Mouse (Mus musculus): Measurements from ENCODE around the gene Adap2. TPM values are rescaled to one million over a fixed set of nuclear protein-coding genes. Genes with fewer than 3 reads are reported as not detected.
A peak's percentile ranks its signal among the peaks of the same experiment; 100 is the strongest.
"Not testable (repeated sequence)": the region's sequence is repeated elsewhere in the genome, so short reads cannot be mapped to it uniquely, and the experiment has no call there.

Gene Adap2
- polyA plus RNA-seq, 1 experiment from 2014 or later: 1.1 TPM

GRCm38 (mm10) chr11:80147748-80148147 is 6.2 kb upstream of the Adap2 start:
- Histone ChIP-seq H3K4me1 (peaks cover 4% of the 10 kb centered on the region), H3K4me3 (no peak overlapping the region), H3K9ac (no peak overlapping the region), H3K27me3 (peaks cover 9% of the 10 kb centered on the region), H3K4me2 (replicated peaks) (no peak overlapping the region), H3K36me3 (no peaks in the 10 kb centered on the region), H3K27ac (no peak overlapping the region), H3K9me3 (no peaks in the 10 kb centered on the region)
- ATAC-seq (ENCODE audit: insufficient number of reproducible peaks, insufficient read depth, low FRiP score, low TSS enrichment): no peak
- 80% methylated on average over 6 of the region's 6 CpGs for WGBS

DNA sequence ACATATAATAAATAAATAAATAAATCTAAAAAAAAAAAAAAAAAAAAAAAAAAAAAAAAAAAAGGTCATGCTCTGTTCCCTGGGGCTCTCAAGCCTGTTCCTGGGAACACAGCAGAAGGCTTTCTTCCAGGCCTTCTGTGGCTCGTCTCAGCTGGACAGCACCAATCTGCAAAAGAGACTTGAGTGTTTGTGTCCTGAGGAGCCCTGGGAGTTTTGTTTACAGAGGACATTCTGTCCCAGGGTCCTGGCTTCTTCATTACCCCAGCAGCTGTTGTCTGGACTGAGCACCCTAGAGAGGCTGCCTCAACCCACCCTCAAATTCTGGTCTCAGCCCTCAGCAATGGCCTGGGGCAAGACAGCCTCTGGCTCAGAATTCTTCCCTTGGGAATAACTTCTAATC is 5.6 kb upstream of the Adap2 start:
- Histone ChIP-seq H3K27me3 (peaks cover 15% of the 10 kb centered on the region), H3K36me3 (no peaks in the 10 kb centered on the region), H3K9me3 (no peaks in the 10 kb centered on the region), H3K4me2 (replicated peaks) (no peak overlapping the region), H3K9ac (no peak overlapping the region), H3K27ac (no peak overlapping the region), H3K4me1 (no peaks in the 10 kb centered on the region), H3K4me3 (no peak overlapping the region)
- no peak for ATAC-seq (ENCODE audit: insufficient number of reproducible peaks, insufficient read depth, low FRiP score, low TSS enrichment)
- WGBS: 31% methylated on average over 1 of the region's 1 CpGs

- not testable (repeated sequence) for ATAC-seq (ENCODE audit: insufficient number of reproducible peaks, insufficient read depth, low FRiP score, low TSS enrichment)
These were observed 4.9 kb upstream of the Adap2 start for GRCm38 (mm10) chr11:80148974-80149373.

DNA sequence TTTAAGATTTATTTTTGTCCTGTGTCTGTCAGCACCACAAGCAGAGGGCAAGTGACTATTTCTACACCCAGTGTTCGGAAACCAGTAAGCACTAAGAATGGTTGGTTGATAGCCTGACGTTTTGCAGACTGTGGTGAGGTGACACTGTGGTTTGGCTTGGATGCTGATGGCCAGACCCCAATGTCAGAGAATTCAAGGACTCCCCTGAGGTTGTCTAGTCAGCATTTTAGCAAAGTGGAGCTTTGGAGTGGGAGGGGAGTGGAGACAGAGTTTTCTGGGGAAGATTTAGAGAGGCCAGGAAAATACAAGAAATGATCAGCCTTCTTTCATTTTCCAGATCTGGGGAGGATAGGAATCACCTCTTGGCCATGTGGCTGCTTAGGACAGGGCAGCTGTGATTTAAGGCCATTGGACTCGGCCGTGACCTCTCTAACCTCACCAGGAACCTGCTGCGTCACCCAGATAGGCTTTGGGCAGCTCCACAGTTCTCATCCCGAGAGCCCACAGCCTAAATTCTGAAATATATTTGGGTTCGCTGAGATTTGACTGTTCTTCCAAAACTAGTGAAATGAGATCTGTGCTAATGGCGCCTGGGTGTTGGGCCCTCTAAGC is 4.4 kb upstream of the Adap2 start:
- Histone ChIP-seq H3K4me2 (replicated peaks) (no peak overlapping the region), H3K36me3 (no peaks in the 10 kb centered on the region), H3K27ac (no peak overlapping the region), H3K4me1 (0 out of 2 replicates have a peak, but pooled peaks cover 7% of the 10 kb centered on the region), H3K27me3 (peaks cover 27% of the 10 kb centered on the region), H3K9ac (no peak overlapping the region), H3K9me3 (no peaks in the 10 kb centered on the region), H3K4me3 (no peak overlapping the region)
- ATAC-seq (ENCODE audit: insufficient number of reproducible peaks, insufficient read depth, low FRiP score, low TSS enrichment): no peak
- 82% methylated on average over 8 of the region's 8 CpGs for WGBS

More at GRCm38 (mm10) chr11:80148974-80149373, 4.9 kb upstream of the Adap2 start:
- not testable (repeated sequence) for H3K4me2 ChIP-seq (replicated peaks); H3K4me3 ChIP-seq; H3K36me3 ChIP-seq; H3K9ac ChIP-seq; H3K9me3 ChIP-seq; H3K4me1 ChIP-seq; H3K27ac ChIP-seq
- WGBS: 67% methylated on average over 1 of the region's 4 CpGs
- peaks cover 21% of the 10 kb centered on the region for H3K27me3 ChIP-seq

GRCm38 (mm10) chr11:80150566-80150965 is 3.3 kb upstream of the Adap2 start:
- no peak overlapping the region for H3K4me2 ChIP-seq (replicated peaks)
- no peak overlapping the region for H3K27ac ChIP-seq
- no peaks in the 10 kb centered on the region for H3K9me3 ChIP-seq
- H3K4me3 ChIP-seq: no peak overlapping the region
- WGBS: 76% methylated on average over 5 of the region's 5 CpGs
- ATAC-seq (ENCODE audit: insufficient number of reproducible peaks, insufficient read depth, low FRiP score, low TSS enrichment): no peak
- H3K27me3 ChIP-seq: peaks cover 37% of the 10 kb centered on the region
- 0 out of 2 replicates have a peak, but pooled peaks cover 7% of the 10 kb centered on the region for H3K4me1 ChIP-seq
- no peak overlapping the region for H3K9ac ChIP-seq
- no peaks in the 10 kb centered on the region for H3K36me3 ChIP-seq

GRCm38 (mm10) chr11:80151541-80151940 is 2.4 kb upstream of the Adap2 start:
- Histone ChIP-seq H3K27ac (no peak overlapping the region), H3K4me1 (0 out of 2 replicates have a peak, but pooled peaks cover 7% of the 10 kb centered on the region), H3K4me2 (replicated peaks) (no peak overlapping the region), H3K27me3 (peaks cover 45% of the 10 kb centered on the region), H3K36me3 (no peaks in the 10 kb centered on the region), H3K9me3 (no peaks in the 10 kb centered on the region), H3K9ac (no peak overlapping the region), H3K4me3 (no peak overlapping the region)
- ATAC-seq (ENCODE audit: insufficient number of reproducible peaks, insufficient read depth, low FRiP score, low TSS enrichment): no peak
- WGBS: 53% methylated on average over 2 of the region's 2 CpGs

- Histone ChIP-seq H3K4me3 (no peak overlapping the region), H3K9ac (no peak overlapping the region), H3K4me1 (0 out of 2 replicates have a peak, but pooled peaks cover 7% of the 10 kb centered on the region), H3K9me3 (no peaks in the 10 kb centered on the region), H3K4me2 (replicated peaks) (no peak overlapping the region), H3K27me3 (peaks cover 45% of the 10 kb centered on the region), H3K36me3 (no peaks in the 10 kb centered on the region), H3K27ac (no peak overlapping the region)
- WGBS: 77% methylated on average over 8 of the region's 8 CpGs
- no peak for ATAC-seq (ENCODE audit: insufficient number of reproducible peaks, insufficient read depth, low FRiP score, low TSS enrichment)
These were observed 1.5 kb upstream of the Adap2 start for GRCm38 (mm10) chr11:80152376-80152775.

GRCm38 (mm10) chr11:80154501-80154900 is 596 bp downstream of the Adap2 start:
- no peaks in the 10 kb centered on the region for H3K36me3 ChIP-seq
- 0 out of 2 replicates have a peak, but pooled peaks cover 7% of the 10 kb centered on the region for H3K4me1 ChIP-seq
- H3K4me3 ChIP-seq: peak overlapping the region; percentile 48
- peak overlapping the region; percentile 80 for H3K4me2 ChIP-seq (replicated peaks)
- H3K27ac ChIP-seq: no peak overlapping the region
- ATAC-seq (ENCODE audit: insufficient number of reproducible peaks, insufficient read depth, low FRiP score, low TSS enrichment): no peak
- WGBS: 27% methylated on average over 25 of the region's 25 CpGs
- no peaks in the 10 kb centered on the region for H3K9me3 ChIP-seq
- H3K27me3 ChIP-seq: peaks cover 50% of the 10 kb centered on the region
- H3K9ac ChIP-seq: no peak overlapping the region

DNA sequence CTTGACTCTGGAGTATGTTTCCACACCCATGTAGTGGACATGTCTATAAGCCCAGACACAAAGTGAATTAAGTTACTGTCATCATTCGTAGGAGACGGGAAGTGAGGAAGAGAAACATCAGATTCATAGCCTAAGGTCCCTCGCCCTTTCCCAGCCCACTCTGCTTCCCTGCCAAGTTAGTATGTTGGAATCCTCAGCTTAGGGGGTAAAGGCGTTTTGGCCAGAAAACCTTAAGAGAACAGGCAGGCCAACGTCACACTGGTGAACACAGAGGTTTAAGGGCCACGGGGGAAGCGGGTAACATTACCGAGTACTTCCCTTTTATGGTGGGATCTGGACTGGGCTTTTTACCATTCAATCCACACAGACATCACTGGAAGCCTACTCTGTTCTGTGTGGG is 1.6 kb downstream of the Adap2 start:
- H3K4me3 ChIP-seq: no peak overlapping the region
- H3K27me3 ChIP-seq: peaks cover 50% of the 10 kb centered on the region
- H3K9me3 ChIP-seq: no peaks in the 10 kb centered on the region
- H3K4me1 ChIP-seq: 0 out of 2 replicates have a peak, but pooled peaks cover 7% of the 10 kb centered on the region
- 86% methylated on average over 8 of the region's 8 CpGs for WGBS
- no peak overlapping the region for H3K9ac ChIP-seq
- no peak overlapping the region for H3K4me2 ChIP-seq (replicated peaks)
- no peak overlapping the region for H3K27ac ChIP-seq
- no peak for ATAC-seq (ENCODE audit: insufficient number of reproducible peaks, insufficient read depth, low FRiP score, low TSS enrichment)
- H3K36me3 ChIP-seq: no peaks in the 10 kb centered on the region

DNA sequence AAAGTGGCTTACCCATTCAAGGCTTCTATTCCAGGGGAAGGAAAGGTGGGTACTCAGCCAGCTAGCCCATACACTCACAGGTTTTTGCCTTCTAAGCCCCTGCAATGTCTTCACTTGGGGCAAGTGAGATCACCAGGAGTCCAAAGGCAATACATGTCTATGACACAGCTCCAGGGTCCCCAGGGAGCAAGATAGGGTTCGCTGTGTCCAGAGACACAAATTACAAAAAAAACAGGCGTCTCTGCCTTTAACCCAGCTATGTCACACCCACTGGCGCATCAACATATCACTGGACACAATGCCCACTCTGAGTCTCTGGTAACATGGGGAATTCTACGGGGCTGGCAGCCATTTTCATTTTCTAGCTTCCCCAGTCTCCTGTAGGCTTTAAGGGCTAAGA is 2.1 kb downstream of the Adap2 start:
- Histone ChIP-seq H3K27ac (no peak overlapping the region), H3K4me3 (no peak overlapping the region), H3K9me3 (no peaks in the 10 kb centered on the region), H3K4me1 (0 out of 2 replicates have a peak, but pooled peaks cover 7% of the 10 kb centered on the region), H3K27me3 (peaks cover 50% of the 10 kb centered on the region), H3K9ac (no peak overlapping the region), H3K4me2 (replicated peaks) (no peak overlapping the region), H3K36me3 (no peaks in the 10 kb centered on the region)
- 85% methylated on average over 4 of the region's 4 CpGs for WGBS
- no peak for ATAC-seq (ENCODE audit: insufficient number of reproducible peaks, insufficient read depth, low FRiP score, low TSS enrichment)

DNA sequence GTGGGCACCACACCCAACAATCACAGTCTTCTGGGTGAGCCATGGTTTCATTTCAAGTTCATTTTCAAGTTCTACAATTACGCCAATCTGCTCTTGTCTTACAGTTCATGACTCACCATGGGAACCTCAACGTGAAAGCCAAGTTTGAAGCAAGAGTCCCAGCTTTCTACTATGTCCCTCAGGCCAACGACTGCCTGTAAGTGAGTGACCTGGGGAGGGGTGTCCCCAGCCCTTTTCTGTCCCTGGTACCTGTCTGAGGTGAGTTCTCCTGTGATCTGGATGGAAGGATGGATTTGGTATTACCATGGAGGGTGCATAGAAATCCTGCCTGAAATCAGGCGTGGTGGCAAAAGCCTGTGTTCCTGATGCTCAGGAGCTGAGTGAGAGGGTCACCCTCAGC is 2.9 kb downstream of the Adap2 start:
- H3K4me1 ChIP-seq: 0 out of 2 replicates have a peak, but pooled peaks cover 7% of the 10 kb centered on the region
- H3K36me3 ChIP-seq: no peaks in the 10 kb centered on the region
- H3K27me3 ChIP-seq: peaks cover 47% of the 10 kb centered on the region

GRCm38 (mm10) chr11:80159018-80159417 is 5.1 kb downstream of the Adap2 start:
- WGBS: 86% methylated on average over 7 of the region's 7 CpGs
- H3K9ac ChIP-seq: no peak overlapping the region
- H3K36me3 ChIP-seq: no peaks in the 10 kb centered on the region
- H3K27ac ChIP-seq: no peak overlapping the region
- no peak overlapping the region for H3K4me3 ChIP-seq
- H3K9me3 ChIP-seq: no peaks in the 10 kb centered on the region
- H3K4me1 ChIP-seq: 0 out of 2 replicates have a peak, but pooled peaks cover 5% of the 10 kb centered on the region
- no peak for ATAC-seq (ENCODE audit: insufficient number of reproducible peaks, insufficient read depth, low FRiP score, low TSS enrichment)
- H3K4me2 ChIP-seq (replicated peaks): no peak overlapping the region
- H3K27me3 ChIP-seq: peaks cover 28% of the 10 kb centered on the region

More for the DNA sequence above, 2.9 kb downstream of the Adap2 start:
- Histone ChIP-seq H3K9me3 (no peaks in the 10 kb centered on the region), H3K9ac (no peak overlapping the region), H3K4me3 (no peak overlapping the region), H3K27ac (no peak overlapping the region), H3K4me2 (replicated peaks) (no peak overlapping the region)
- 84% methylated on average over 4 of the region's 4 CpGs for WGBS
- ATAC-seq (ENCODE audit: insufficient number of reproducible peaks, insufficient read depth, low FRiP score, low TSS enrichment): no peak

All from embryonic facial prominence, embryonic 12.5 days (tissue).